Mouse (Mus musculus) intestine, embryonic 14.5 days (tissue): ENCODE measurements around the gene Tmem252. TPM values are rescaled to one million over a fixed set of nuclear protein-coding genes. Genes with fewer than 3 reads are reported as not detected.
"Not testable (repeated sequence)": the region's sequence is repeated elsewhere in the genome, so short reads cannot be mapped to it uniquely, and the experiment has no call there.

Source experiments
- ATAC-seq: fragments of 200-750 bp; cut with Nextera tagmentation; replicated peaks from 2 replicates; pipeline ENCODE4 v1.8.0; 2017; ENCODE audit warnings: low read depth, moderate number of reproducible peaks, moderate TSS enrichment, moderate library complexity; ENCODE audit not compliant: low FRiP score, low TSS enrichment
- DNase-seq: peaks from one replicate; pipeline ENCODE4 v3.0.0-alpha.2; 2018; ENCODE audit warnings: low spot score
- H3K27ac ChIP-seq: fragments of 300-500 bp; sonication (generic); 2 replicates; pipeline ENCODE4 v1.5.1; 2014; ENCODE audit warnings: low read depth, mild to moderate bottlenecking, control low read depth
- H3K27me3 ChIP-seq: fragments of 300-500 bp; sonication (generic); replicated peaks from 2 replicates; pipeline ENCODE4 v1.6.1; 2014; ENCODE audit warnings: low read length, control low read depth; ENCODE audit not compliant: control insufficient read depth, insufficient read depth
- H3K36me3 ChIP-seq: fragments of 300-500 bp; sonication (generic); 2 replicates; pipeline ENCODE4 v1.6.1; 2014; ENCODE audit warnings: low read length, control low read depth; ENCODE audit not compliant: control insufficient read depth, insufficient read depth
- H3K4me1 ChIP-seq: fragments of 300-500 bp; sonication (generic); replicated peaks from 2 replicates; pipeline ENCODE4 v1.6.1; 2014; ENCODE audit warnings: low read length, control low read depth, mixed read lengths; ENCODE audit not compliant: control insufficient read depth, insufficient read depth
- H3K4me2 ChIP-seq: fragments of 300-500 bp; sonication (generic); 2 replicates; pipeline ENCODE4 v1.6.1; 2014; ENCODE audit warnings: low read length
- H3K4me3 ChIP-seq: fragments of 300-500 bp; sonication (generic); 2 replicates; pipeline ENCODE4 v1.5.1; 2014; ENCODE audit warnings: low read depth, low read length, control low read depth, mixed read lengths
- H3K9ac ChIP-seq: fragments of 300-500 bp; sonication (generic); 2 replicates; pipeline ENCODE4 v1.6.1; 2014; ENCODE audit warnings: mild to moderate bottlenecking, low read length
- H3K9me3 ChIP-seq: fragments of 300-500 bp; sonication (generic); 2 replicates; pipeline ENCODE4 v1.6.1; 2016; ENCODE audit warnings: low read length, control low read depth; ENCODE audit not compliant: control insufficient read depth
- whole genome bisulfite sequencing: fragments of 180-500 bp; shearing (Covaris S2); extraction: QIAGEN DNeasy Blood & Tissue Kit; methylation state at CpG from one replicate; pipeline ENCODE4 v1.1.7; 2014; 5-methylcytosine and 5-hydroxymethylcytosine counted together
- polyA plus RNA-seq: library from polyadenylated mRNA; unstranded; fragments of >200 nt; fragmentation: Nextera tagmentation; extraction: Ambion mirVana; gene quantifications from 2 replicates; pipeline ENCODE4 v1.2.1, GENCODE M21; 2014

The Tmem252 gene
- polyA plus RNA-seq, 1 experiment from 2014 or later, result 8.7 TPM

DNA sequence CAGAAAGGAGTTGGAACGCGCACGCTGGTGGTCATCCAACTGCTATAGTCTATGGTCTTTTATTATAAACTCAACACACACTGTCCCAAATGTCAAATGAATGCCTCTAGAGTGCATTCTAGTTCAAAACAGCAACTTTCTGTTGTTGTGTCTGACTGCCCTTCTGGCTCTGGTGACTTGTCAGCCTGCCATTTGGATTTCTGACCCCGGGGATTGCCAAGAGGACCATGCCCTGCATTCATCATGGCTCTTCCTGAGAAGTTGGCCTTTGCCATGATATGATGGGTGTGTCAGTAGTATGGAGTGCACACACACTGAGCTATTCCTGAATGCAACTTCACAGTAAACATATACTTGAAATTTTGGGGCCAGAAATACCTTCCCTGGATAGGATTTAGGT is 15.7 kb downstream of the Tmem252 start:
- ATAC-seq (no peak), DNase-seq (no peak)
- Histone ChIP-seq H3K27me3 (no peaks in the 10 kb centered on the region), H3K4me1 (no peaks in the 10 kb centered on the region), H3K4me2 (no peak overlapping the region), H3K9me3 (no peaks in the 10 kb centered on the region), H3K9ac (no peak overlapping the region), H3K4me3 (no peak overlapping the region), H3K36me3 (peaks cover 20% of the 10 kb centered on the region), H3K27ac (no peak overlapping the region)
- WGBS, result 96% methylated on average over 4 of the region's 4 CpGs

DNA sequence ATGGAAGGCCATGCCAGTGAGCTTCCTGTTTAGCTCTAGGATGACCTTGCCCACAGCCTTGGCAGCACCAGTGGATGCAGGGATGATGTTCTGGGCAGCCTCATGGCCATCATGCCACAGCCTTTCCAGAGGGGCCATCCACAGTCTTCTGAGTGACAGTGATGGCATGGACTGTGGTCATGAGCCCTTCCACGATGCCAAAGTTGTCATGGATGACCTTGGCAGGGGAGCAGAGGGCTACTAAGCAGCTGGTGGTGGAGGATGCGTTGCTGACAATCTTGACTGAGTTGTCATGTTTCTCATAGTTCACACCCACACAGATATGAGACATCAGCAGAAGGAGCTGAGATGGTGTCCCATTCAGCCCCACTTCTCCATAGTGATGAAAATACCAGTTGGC is 18.9 kb downstream of the Tmem252 start:
- Histone ChIP-seq H3K27ac (no peak overlapping the region), H3K4me2 (no peak overlapping the region), H3K27me3 (no peaks in the 10 kb centered on the region), H3K4me3 (no peak overlapping the region), H3K4me1 (no peaks in the 10 kb centered on the region), H3K9ac (no peak overlapping the region), H3K36me3 (peaks cover 20% of the 10 kb centered on the region), H3K9me3 (no peaks in the 10 kb centered on the region)
- DNase-seq (no peak), ATAC-seq (no peak)
- WGBS, result 86% methylated on average over 2 of the region's 2 CpGs

DNA sequence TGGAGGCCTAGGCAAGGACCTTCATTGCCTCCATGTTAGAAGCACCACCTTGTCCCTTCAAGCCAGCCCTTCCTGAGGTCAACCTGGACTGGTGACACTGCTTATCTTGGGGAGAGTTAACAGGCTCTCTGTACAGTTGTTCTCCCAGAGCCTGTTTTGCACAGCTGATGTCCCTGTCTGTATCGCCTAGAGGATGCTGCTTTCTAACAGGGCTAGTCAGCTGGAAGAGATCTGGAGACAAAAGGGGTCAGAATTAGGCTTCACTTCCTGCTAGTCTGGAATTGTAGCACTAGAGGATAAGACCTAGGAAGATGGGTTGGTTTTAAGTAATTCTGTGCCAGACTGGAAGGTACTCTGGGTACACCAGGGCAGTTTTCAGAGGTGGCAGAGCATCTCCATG is 24.1 kb downstream of the Tmem252 start:
- Histone ChIP-seq H3K27ac (0 out of 2 replicates have a peak overlapping the region, but pooled peaks have one; percentile 38), H3K4me2 (no peak overlapping the region), H3K9me3 (no peaks in the 10 kb centered on the region), H3K4me1 (peaks cover 17% of the 10 kb centered on the region; the same call in 1 of the 2 replicates), H3K36me3 (peaks cover 7% of the 10 kb centered on the region; the same call in 1 of the 2 replicates), H3K4me3 (no peak overlapping the region), H3K9ac (no peak overlapping the region), H3K27me3 (no peaks in the 10 kb centered on the region)
- no peak for ATAC-seq
- DNase-seq, result no peak
- WGBS, result 81% methylated on average over 1 of the region's 1 CpGs

DNA sequence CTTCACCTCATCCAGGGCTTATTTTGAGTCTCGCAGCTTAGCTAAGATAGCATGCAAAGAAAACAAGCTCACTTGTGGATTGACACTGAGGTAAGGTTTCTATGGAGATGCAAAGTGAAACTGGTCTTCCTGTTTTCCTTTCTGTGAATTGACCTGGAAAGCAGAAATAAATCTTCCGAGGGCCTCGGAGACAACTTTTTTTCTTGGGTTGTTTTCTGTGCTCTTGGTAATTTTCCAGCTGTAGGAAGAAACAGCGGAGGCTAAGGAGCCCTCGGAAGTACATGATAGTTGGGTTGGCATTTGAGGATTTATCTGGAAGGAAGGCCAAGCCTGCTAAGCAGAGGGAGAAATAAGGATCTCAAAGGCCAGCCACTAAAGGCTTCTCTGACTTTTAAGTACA is 24.8 kb downstream of the Tmem252 start:
- Histone ChIP-seq H3K9ac (no peak overlapping the region), H3K9me3 (no peaks in the 10 kb centered on the region), H3K27ac (0 out of 2 replicates have a peak overlapping the region, but pooled peaks have one; percentile 38), H3K36me3 (peaks cover under 1% of the 10 kb centered on the region; the same call in 1 of the 2 replicates), H3K4me3 (no peak overlapping the region), H3K4me1 (peaks cover 18% of the 10 kb centered on the region; the same call in 1 of the 2 replicates), H3K4me2 (no peak overlapping the region), H3K27me3 (no peaks in the 10 kb centered on the region)
- ATAC-seq (no peak), DNase-seq (no peak)
- 39% methylated on average over 5 of the region's 5 CpGs for WGBS

DNA sequence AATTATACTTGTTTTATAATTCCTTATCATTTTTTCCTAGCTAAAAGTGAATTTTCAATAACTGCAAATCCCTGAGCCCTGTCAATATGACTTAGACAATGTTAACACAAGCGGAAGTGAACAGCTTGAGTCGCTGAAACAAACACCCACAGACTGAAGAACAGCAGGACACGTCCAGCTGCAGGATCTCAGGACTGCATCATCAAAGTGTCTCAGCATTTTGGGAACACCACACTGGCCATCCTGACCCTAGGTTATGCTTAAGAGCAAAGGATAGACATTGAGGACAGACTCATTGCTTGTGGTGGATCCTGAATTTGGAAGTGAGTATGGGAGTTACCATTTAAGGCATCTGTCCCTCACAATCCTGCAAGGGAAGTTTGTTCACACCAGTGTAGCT is 25.4 kb downstream of the Tmem252 start:
- DNase-seq (no peak), ATAC-seq (no peak)
- no peak overlapping the region for H3K4me2 ChIP-seq
- 38% methylated on average over 3 of the region's 3 CpGs for WGBS
- no peaks in the 10 kb centered on the region for H3K9me3 ChIP-seq
- no peaks in the 10 kb centered on the region for H3K27me3 ChIP-seq
- H3K9ac ChIP-seq, result no peak overlapping the region
- no peak overlapping the region for H3K4me3 ChIP-seq
- no peak overlapping the region for H3K27ac ChIP-seq
- H3K4me1 ChIP-seq, result peaks cover 18% of the 10 kb centered on the region; the same call in 1 of the 2 replicates
- no peaks in the 10 kb centered on the region for H3K36me3 ChIP-seq

DNA sequence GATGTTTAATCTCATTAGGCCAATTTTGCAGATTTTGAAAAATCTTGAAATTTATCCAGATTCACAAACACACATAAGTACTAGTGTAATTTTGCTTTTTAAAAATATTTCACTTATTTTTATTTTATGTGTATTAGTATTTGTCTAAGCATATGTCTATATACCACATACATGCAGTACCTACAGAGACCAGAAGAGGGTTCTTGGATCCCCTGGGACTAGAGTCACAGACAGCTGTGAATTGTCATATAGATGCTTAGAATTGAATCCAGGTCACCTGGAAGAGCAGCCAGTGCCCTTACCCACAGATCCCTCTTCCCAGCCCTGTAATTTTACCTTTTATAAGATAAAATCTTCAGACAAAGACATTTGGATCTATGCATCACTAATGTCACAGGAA is 26.1 kb downstream of the Tmem252 start:
- H3K36me3 ChIP-seq, result no peaks in the 10 kb centered on the region
- DNase-seq (no peak), ATAC-seq (no peak)
- no peak overlapping the region for H3K27ac ChIP-seq
- H3K4me2 ChIP-seq, result no peak overlapping the region
- H3K27me3 ChIP-seq, result no peaks in the 10 kb centered on the region
- no peak overlapping the region for H3K9ac ChIP-seq
- H3K9me3 ChIP-seq, result no peaks in the 10 kb centered on the region
- peaks cover 25% of the 10 kb centered on the region for H3K4me1 ChIP-seq
- no peak overlapping the region for H3K4me3 ChIP-seq

DNA sequence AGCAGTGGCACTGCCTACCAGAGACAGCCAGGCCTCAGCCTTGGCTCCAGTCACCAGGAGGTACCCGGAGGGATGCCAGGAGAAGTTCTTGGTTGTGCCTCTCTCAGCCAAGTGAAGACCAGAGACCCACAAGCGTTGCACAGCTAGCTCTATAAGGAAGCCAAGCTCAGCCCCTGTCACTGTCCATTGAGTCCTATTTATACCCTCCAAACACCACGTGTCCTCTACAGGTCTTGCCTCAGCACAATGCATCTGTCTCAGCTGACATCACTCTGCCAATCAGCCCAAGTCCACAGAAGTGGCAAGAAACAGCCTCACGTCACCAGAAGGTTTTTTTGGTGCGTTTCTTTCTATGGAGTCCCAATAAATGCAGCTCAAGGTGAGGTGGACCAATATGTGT is 26.9 kb downstream of the Tmem252 start:
- H3K9ac ChIP-seq, result no peak overlapping the region
- no peak for DNase-seq
- H3K4me2 ChIP-seq, result no peak overlapping the region
- no peaks in the 10 kb centered on the region for H3K27me3 ChIP-seq
- no peak for ATAC-seq
- H3K9me3 ChIP-seq, result no peaks in the 10 kb centered on the region
- H3K36me3 ChIP-seq, result no peaks in the 10 kb centered on the region
- WGBS, result 89% methylated on average over 5 of the region's 5 CpGs
- H3K4me1 ChIP-seq, result peaks cover 26% of the 10 kb centered on the region
- no peak overlapping the region for H3K27ac ChIP-seq
- H3K4me3 ChIP-seq, result no peak overlapping the region

DNA sequence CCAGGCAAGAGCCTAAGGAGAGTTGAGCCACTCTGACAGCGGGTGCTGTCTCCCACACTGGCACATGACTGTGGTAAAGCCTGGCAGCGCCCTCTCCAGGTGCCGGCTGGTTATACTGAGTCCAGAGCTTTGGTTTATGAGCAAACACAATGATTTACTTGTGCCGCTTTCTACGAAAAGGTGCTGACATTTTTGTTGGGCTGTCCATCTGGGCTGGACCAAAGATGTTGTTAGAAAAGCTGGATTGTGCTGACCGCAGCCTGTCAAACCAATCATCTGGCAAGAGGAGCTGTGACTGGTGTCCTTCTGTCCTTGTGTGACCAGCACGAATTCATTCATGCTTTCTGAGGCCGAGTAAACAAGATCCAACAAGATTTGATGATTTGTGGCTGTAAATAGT is 27.9 kb downstream of the Tmem252 start:
- Histone ChIP-seq H3K4me1 (peaks cover 26% of the 10 kb centered on the region), H3K4me2 (no peak overlapping the region), H3K27ac (no peak overlapping the region), H3K36me3 (no peaks in the 10 kb centered on the region; the same call in 1 of the 2 replicates), H3K27me3 (no peaks in the 10 kb centered on the region), H3K9me3 (no peaks in the 10 kb centered on the region), H3K9ac (no peak overlapping the region), H3K4me3 (no peak overlapping the region)
- 63% methylated on average over 8 of the region's 8 CpGs for WGBS
- DNase-seq, result no peak
- ATAC-seq, result no peak

DNA sequence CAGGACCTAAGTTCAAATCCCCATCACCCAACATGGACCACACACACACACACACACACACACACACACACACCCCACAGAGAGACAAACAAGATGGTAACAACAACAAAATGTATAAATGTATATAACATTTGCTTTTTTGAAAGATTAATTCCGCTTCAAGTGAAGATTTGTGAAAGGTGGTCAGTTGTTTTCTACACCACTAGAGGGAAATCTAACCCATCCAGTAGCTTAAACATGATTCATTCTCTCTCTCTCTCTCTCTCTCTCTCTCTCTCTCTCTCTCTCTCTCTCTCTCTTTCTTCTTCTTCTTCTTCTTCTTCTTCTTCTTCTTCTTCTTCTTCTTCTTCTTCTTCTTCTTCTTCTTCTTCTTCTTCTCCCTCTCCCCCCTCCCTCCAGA is 29.4 kb downstream of the Tmem252 start:
- H3K9me3 ChIP-seq, ATAC-seq, H3K27me3 ChIP-seq, H3K36me3 ChIP-seq, H3K4me2 ChIP-seq, H3K4me3 ChIP-seq, H3K9ac ChIP-seq, DNase-seq, H3K27ac ChIP-seq: not testable (repeated sequence)
- WGBS, result 55% methylated on average over 1 of the region's 1 CpGs
- H3K4me1 ChIP-seq, result peaks cover 26% of the 10 kb centered on the region
